In genomic region chrX:169880363-169880711, GRCm38 (mm10) we compare ENCODE assay signal across 8 mouse cellular contexts.
A peak's percentile ranks its signal among the peaks of the same experiment; 100 is the strongest.
DNase-seq lines count a peak whose midpoint lies in the region; ATAC-seq and TF ChIP-seq lines count a peak whose summit lies in the region.

No protein-coding gene starts in this region.

- no peaks in the 10 kb centered on the region for H3K79me2 ChIP-seq in liver, adult 2 months (ENCODE audit: control insufficient read depth, insufficient read depth, low read length)

- no peaks in the 10 kb centered on the region for H3K27me3 ChIP-seq in liver, adult 2 months (ENCODE audit: control insufficient read depth, insufficient read depth, low read length)
- H3K27me3 ChIP-seq in hindbrain, embryonic 12.5 days = peaks cover 35% of the 10 kb centered on the region
- H3K27me3 ChIP-seq in megakaryocyte, embryonic 14.5 days (replicated peaks) = peaks cover 39% of the 10 kb centered on the region

- WGBS in liver, adult 2 months = 0% methylated on average over 13 of the region's 13 CpGs
- 18% methylated on average over 13 of the region's 13 CpGs for WGBS in hindbrain, embryonic 12.5 days

- ATAC-seq in hindbrain, embryonic 12.5 days (ENCODE audit: low FRiP score) = no peak

- H3K36me3 ChIP-seq in liver, adult 2 months (ENCODE audit: control insufficient read depth, insufficient read depth, low read length) = no peaks in the 10 kb centered on the region
- no peaks in the 10 kb centered on the region for H3K36me3 ChIP-seq in hindbrain, embryonic 12.5 days
- no peaks in the 10 kb centered on the region for H3K36me3 ChIP-seq in megakaryocyte, embryonic 14.5 days (replicated peaks; ENCODE audit: low read length)

- TF ChIP-seq POLR2A in liver, adult 2 months (IDR thresholded peaks at IDR 0.05; ENCODE audit: extremely low read depth, insufficient read depth, low read length) = no peak

- peaks cover 4% of the 10 kb centered on the region for H3K4me1 ChIP-seq in liver, adult 2 months (ENCODE audit: control insufficient read depth, insufficient read depth, low read length)
- no peaks in the 10 kb centered on the region for H3K4me1 ChIP-seq in brown adipose tissue, adult 24 weeks (ENCODE audit: control insufficient read depth, insufficient read depth, insufficient read length, low read length)
- no peaks in the 10 kb centered on the region; the same call in 1 of the 2 replicates for H3K4me1 ChIP-seq in hindbrain, embryonic 12.5 days
- peaks cover 8% of the 10 kb centered on the region for H3K4me1 ChIP-seq in megakaryocyte, embryonic 14.5 days

- no peak overlapping the region; the same call in 1 of the 2 replicates for H3K27ac ChIP-seq in liver, adult 2 months (replicated peaks; ENCODE audit: insufficient read depth, low read depth, low read length)
- peak overlapping the region; percentile 27 for H3K27ac ChIP-seq in brown adipose tissue, adult 24 weeks (replicated peaks; ENCODE audit: low read depth, low read length)
- H3K27ac ChIP-seq in hindbrain, embryonic 12.5 days = peak overlapping the region; percentile 67

- H3K4me3 ChIP-seq in liver, adult 2 months (ENCODE audit: insufficient read depth, low read depth, low read length) = peak overlapping the region; percentile 55
- H3K4me3 ChIP-seq in brown adipose tissue, adult 24 weeks (ENCODE audit: insufficient read depth, low read depth, low read length) = peak overlapping the region; percentile 69
- peak overlapping the region; percentile 51 for H3K4me3 ChIP-seq in hindbrain, embryonic 12.5 days
- peak overlapping the region; percentile 89 for H3K4me3 ChIP-seq in megakaryocyte, embryonic 14.5 days (replicated peaks)

- H3K4me2 ChIP-seq in hindbrain, embryonic 12.5 days (replicated peaks) = peak overlapping the region; percentile 64

- TF ChIP-seq CTCF in liver, adult 2 months (IDR thresholded peaks at IDR 0.05; ENCODE audit: low read depth, low read length) = no peak

- H3K9me3 ChIP-seq in hindbrain, embryonic 12.5 days (replicated peaks) = no peaks in the 10 kb centered on the region
- no peaks in the 10 kb centered on the region for H3K9me3 ChIP-seq in megakaryocyte, embryonic 14.5 days

- peak overlapping the region; percentile 45 for H3K9ac ChIP-seq in liver, adult 2 months (ENCODE audit: low read depth, low read length)
- peak overlapping the region; percentile 45; the same call in 1 of the 2 replicates for H3K9ac ChIP-seq in hindbrain, embryonic 12.5 days

- peak; percentile 16 for DNase-seq in liver, adult 2 months (ENCODE audit: extremely low read depth, low read depth, low spot score)
- no peak for DNase-seq in liver
- DNase-seq in urinary bladder, postnatal 10 days (ENCODE audit: low spot score) = no peak
- no peak for DNase-seq in cerebellum, adult 9-11 months
- DNase-seq in layer of hippocampus, postnatal 10 days (ENCODE audit: low spot score in 2 of 2) = no peak
